Mouse (Mus musculus) gastrocnemius, postnatal 14 days (tissue): ENCODE measurements around the gene Epn1. TPM values are rescaled to one million over a fixed set of nuclear protein-coding genes. Genes with fewer than 3 reads are reported as not detected.
A peak's percentile ranks its signal among the peaks of the same experiment; 100 is the strongest.

Experiments
- DNase-seq: peaks from one replicate; pipeline ENCODE4 v3.0.0; 2021; ENCODE audit warnings: mixed read lengths
- intact Hi-C: fragments of 180-260 bp; cut with DNase I; formaldehyde crosslinking; loops from one replicate; pipeline ENCODE4 v1.15.1; 2025; ENCODE audit warnings: low total_unique reads
- total RNA-seq, 2 experiments: library from RNA; stranded (reverse); gene quantifications; 2 replicates each; pipeline ENCODE4 v1.2.3; 2021

Epn1 gene
- total RNA-seq, 2 experiments from 2014 or later = 100 to 107 TPM

DNA sequence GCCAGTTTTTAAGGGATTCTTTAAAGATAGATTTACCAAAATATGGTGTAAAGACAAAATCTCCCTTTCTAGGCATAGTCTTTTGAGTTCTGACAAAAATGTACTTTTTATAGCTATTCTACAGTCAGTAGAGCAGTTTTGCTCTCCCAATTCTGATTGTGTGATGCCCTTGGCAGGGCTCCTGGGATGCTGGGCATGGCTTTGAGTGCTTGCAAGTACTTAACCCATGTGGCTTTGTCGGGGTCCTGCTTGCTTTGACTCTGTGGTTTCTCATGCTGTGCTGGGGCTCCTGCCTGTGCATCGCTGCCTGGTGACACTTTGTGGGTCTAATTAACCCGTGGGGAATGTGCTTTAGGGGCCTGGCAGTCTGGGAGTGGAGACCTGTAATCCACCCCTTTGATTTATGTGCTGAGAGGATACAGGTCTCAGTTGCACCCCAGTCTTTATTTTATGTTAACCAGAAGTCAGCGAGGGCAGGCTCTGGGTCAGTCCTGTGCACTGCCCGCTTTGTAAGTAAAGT is 6.9 kb downstream of the Epn1 start:
- intact Hi-C loops = no loop called here
- peak; percentile 45 for DNase-seq

DNA sequence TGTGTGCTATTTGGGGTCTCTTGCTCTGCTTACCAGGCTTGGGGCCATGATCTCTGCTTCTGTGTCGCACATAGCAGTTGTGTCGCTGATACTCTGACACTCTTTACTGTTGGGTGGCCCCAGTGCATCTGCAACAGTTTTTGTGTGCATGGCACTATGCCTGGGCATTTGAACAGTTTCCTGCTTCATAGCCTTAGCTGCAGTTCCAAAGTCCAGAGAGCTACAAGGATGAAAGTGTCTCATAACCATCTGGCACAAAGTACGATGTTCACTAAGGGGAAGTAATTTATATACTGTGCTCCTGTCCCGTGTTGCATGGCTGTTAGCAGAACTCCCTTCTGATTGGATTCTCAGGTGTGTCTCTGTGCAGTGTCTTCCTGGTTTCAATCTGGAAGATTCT is 7.9 kb downstream of the Epn1 start:
- intact Hi-C loops = no loop called here

DNA sequence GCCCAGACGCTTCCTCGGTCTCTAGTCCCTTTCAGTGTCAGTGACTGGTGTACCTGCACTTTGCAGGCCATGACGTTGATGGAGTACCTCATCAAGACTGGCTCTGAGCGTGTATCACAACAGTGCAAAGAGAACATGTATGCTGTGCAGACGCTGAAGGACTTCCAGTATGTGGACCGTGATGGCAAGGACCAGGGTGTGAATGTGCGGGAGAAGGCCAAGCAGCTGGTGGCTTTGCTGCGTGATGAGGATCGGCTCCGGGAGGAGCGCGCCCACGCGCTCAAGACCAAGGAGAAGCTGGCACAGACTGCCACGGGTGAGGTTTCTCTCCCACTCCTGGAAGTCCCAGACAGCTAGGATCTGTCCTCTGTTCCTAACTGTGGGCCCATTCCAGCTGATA is 9.8 kb downstream of the Epn1 start:
- intact Hi-C loops = no loop called here
- DNase-seq = no peak

More for the DNA sequence above, 7.9 kb downstream of the Epn1 start:
- no peak for DNase-seq

DNA sequence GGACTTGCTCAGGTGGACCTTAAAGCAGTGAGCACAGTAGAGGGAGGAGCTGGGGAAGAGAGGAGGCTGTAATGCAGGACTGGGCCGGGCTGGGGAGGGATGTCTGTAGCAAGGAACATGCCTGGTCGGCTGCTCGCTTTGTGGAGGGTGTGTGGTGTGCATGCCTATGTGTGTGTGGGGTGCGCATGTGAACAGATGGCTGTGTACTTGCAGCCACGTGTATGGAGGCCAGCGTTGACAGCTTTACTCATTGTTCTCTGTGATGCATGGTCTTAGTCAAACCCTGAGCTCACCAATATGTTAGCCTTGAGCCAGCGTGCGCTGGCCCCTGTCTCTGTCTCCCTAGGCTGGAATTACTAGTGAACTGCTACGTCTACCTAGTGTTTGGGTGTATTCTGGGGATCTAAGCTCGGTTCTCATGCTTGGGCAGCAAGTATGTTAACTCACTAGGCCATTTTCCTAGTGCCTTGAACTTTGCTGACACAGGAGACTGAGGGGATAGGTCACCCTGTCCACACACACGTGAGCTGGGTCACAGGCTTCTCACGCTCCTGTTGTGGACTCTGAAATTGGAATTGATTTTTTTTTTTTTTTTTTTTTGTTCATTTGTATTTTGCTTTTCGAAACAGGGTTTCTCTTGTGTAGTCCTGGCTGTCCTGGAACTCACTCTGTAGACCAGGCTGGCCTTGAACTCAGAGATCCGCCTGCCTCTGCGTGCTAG is 11.1 kb downstream of the Epn1 start:
- no peak for DNase-seq
- intact Hi-C loops = no loop called here

- intact Hi-C loops = no loop called here
- no peak for DNase-seq
Measured at GRCm38 (mm10) chr7:5092381-5092780, 12.3 kb downstream of the Epn1 start.

- no peak for DNase-seq
- intact Hi-C loops = no loop called here
Measured at GRCm38 (mm10) chr7:5092831-5093510, 12.9 kb downstream of the Epn1 start.

DNA sequence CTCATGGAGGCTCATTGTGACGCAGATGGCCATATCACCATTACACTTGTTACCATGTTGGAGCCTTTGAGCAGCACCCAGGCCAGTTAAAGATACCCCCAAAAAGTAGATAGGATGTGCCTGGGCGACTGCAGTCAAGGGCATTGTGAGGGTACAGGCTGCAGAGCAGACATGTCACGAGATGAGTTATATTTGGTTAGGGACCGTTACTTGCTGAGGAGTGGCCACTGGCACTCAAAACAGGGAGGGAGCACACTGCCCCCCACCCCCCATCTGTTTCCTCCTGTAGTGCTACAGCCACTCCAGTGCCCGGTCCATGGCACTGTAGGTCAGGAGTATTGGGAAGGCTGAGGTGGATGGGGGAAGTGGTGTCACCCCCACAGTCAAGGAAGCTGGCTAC is 18.7 kb downstream of the Epn1 start:
- DNase-seq = no peak
- intact Hi-C loops = no loop called here

DNA sequence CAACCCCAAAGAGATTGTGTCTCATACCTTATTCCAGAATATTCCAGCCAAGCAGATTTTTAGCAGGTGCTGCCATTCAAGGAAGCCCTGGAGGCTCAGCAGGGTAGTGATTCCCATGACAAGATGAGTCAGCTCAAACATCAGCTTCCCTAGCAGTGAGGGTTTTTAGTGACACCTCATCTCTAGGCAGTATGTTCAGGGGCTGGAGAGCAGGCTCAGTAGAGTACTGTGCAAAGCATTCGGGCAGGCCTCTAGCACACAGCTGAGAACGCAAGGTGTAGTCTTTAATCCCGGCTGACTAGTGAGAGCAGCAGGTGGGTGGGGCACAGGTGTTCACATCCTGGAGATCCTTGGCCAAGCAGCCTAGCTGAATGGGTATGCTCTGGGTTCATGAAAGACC is 19.8 kb downstream of the Epn1 start:
- no peak for DNase-seq
- intact Hi-C loops = no loop called here

DNA sequence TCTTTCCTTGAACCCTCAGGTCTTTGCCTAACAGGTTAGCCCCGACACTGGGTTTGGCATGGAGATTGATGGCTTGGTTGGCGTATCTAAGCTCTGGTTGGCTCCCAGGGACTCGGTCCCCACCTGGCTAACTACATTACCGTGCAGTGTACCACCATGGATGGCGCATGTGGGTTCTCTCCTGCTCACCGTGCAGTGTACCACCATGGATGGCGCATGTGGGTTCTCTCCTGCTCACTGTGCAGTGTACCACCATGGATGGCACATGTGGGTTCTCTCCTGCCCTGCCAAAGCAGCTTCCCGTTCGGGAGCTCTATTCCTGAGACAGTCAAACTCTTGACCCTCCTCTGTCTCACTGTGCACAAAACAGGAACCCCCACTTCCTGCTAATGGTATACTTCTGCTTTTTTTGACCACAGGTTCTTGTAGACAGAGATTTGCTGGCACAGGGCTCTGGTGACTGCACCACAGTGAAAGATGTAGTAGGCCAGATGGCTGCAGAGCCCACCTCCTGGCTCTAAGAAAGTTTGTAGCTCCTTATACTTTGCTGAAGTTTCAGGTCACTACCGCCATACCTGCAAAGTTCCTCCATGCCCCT is 21.1 kb downstream of the Epn1 start:
- intact Hi-C loops = no loop called here

DNA sequence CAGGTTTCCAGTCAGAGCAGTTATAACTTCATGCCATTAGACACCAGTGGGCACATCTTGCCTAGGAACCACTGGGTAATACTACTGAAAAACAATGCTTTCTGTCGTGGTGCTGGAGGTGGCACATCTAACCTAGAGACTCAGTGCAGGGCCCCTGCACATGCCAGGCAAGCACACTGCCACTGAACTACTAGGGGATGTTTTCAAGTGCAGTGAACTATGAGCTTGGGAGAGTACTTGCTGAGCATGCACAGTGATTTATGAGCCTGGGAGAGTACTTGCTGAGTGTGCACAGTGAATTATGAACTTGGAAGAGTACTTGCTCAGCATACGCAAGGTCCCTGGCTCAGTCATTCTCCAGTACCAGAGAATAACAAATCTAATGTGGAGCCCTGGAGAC is 22.5 kb downstream of the Epn1 start:
- intact Hi-C loops = no loop called here
- no peak for DNase-seq

More for the DNA sequence above, 21.1 kb downstream of the Epn1 start:
- DNase-seq = no peak

DNA sequence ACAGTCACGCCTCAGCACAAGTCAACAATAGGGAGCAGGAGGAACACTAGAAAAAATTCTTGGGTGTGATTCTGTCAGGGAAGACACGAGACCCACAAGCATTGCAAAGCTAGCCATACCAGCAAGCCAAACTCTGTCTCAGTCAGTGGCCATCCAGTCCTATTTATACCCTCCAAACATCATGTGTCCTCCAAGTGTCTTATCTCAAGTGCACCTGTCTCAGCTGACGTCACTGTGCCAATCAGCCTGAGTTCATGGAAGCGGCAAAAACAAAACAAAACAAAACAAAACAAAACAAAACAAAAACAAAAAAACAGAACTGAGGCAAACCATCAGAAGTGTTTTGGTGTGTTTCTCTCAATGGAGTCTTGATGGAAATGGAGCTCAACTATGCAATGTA is 28.2 kb downstream of the Epn1 start:
- no peak for DNase-seq
- intact Hi-C loops = no loop called here

- intact Hi-C loops = no loop called here
- no peak for DNase-seq
Measured at GRCm38 (mm10) chr7:5109301-5109700, 29.3 kb downstream of the Epn1 start.

- DNase-seq = no peak
- intact Hi-C loops = no loop called here
Measured at GRCm38 (mm10) chr7:5112701-5113100, 32.7 kb downstream of the Epn1 start.

DNA sequence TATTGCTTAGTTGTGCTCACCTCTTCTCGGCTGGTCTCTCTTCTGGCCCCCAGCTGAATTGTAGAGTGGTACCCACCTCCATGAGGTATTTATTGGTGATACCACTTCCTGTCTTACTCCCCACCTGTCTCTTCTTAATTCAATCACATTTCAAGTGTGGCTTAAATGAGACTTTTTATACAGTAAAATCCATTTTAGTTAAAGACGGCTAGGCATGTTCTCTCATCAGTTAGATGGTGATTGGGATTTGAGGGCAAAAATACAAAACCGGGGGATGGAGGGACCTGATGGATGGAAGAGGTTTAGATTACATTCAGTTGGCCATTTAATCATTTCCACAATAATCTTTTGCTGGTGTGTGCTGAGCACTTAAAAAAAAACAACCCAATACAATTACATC is 36.8 kb downstream of the Epn1 start, which contains the start of gene Rfpl4:
Rfpl4 (minus strand) TSS at position 101 of the 400 bp plus-strand sequence.
- no peak for DNase-seq
- intact Hi-C loops = no loop called here

GRCm38 (mm10) chr7:5125078-5125477 is 45.0 kb downstream of the Epn1 start:
- no peak for DNase-seq
- intact Hi-C loops = no loop called here

DNA sequence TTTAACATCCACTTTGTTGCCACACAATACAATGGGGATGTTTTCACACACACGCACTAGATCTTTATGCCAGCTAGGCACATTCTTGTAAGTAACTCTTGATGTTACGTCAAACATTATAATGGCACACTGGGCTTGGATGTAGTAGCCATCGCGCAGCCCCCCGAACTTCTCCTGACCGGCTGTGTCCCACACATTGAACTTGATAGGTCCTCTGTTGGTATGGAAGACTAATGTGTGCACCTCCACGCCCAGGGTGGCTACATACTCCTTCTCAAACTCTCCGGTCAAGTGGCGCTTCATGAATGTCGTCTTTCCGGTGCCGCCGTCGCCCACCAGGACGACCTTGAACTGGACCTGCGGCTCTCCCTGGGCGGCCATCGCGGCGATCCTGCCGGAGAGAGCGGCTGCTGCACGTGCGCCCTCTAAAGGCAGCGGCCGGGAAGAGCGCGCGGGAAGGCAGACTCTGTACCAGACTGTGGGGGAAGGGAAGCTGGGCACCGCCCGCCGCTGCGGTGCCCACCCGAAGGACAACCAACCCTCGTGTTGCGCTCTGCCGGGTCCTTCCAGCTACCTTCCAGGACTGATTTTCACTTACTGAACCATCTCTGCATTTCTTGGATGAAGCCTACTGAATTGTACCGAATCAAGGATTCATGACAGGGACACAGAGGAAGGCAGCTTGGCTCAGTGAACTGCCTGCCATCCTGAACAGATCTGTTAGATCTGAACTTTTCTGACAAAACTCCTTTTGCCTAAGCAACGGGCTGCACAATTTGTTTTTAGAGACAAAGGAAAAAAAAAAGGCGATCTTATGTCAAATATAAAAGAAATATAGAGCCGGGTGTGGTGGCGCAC is 45.7 kb downstream of the Epn1 start, which contains the start of gene Rasl2-9:
Rasl2-9 (minus strand) TSS at position 402 of the 858 bp plus-strand sequence.
- intact Hi-C loops = no loop called here

More for the DNA sequence above, 45.7 kb downstream of the Epn1 start, which contains the start of gene Rasl2-9:
- peak; percentile 79 for DNase-seq
